Mouse (Mus musculus): ENCODE data around the gene Ccdc188.
"Not testable (repeated sequence)": the region's sequence is repeated elsewhere in the genome, so short reads cannot be mapped to it uniquely, and the experiment has no call there.

The Ccdc188 gene

DNA sequence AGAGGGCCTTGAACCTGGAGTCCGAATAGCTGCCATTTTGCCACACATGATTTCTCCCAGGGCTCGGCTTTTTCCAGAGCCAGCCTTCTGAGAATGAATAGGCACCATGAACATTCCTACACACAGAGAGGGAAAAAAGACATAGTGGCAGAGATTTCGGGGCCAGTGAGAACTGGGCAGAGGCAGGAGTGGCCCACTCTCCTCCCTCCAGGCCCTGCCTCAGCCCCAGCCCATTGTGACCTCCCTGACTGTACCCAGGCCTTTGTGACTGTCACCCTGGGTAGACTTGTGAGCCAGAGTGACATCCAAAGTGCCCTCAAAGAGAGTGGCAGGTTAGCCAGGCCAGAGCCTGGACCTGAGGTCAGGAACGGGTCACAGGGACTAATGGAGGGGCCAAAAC is at the start of gene Ccdc188:
Ccdc188 (plus strand) TSS at position 301 of the 400 bp plus-strand sequence.
- no peak for DNase-seq

DNA sequence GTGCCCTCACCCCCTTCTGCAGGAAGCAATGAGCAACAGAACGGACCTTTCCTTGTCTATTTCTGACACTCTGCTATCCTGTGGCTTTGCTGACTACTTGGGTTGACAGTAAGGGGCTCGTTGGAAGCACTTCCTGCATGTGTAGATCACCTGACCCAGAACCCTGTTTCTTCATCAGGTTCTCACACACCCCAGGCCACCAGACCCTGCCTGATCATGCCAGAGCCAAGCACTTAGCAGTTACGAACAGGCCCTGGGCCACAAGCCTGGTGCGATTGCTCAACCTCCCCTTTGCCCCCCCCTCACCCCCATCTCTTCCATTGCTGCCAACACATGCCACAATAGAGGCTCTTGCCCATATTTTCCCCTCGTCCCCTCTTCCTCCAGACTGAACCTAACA is 48.5 kb upstream of the Ccdc188 start:
- DNase-seq = no peak

DNA sequence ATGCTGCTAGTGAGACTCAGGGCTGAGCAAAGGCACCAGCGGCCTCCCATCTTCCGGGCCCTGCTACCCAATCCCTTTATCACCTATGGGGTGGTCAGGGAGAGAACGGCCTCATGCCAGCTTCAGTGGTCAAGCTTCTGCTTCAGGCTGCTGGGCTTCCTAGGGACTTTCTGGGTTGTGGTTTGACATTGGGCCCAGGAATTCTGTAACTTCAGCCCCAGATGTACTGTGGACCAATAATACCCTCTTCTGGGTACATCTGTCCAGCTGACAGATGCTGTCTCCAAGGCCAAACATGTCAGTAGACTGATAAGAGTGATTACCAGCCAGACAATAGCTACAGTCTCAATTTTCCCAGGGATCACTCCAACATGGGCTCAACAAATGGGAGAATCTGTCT is 47.9 kb upstream of the Ccdc188 start:
- DNase-seq = no peak

DNA sequence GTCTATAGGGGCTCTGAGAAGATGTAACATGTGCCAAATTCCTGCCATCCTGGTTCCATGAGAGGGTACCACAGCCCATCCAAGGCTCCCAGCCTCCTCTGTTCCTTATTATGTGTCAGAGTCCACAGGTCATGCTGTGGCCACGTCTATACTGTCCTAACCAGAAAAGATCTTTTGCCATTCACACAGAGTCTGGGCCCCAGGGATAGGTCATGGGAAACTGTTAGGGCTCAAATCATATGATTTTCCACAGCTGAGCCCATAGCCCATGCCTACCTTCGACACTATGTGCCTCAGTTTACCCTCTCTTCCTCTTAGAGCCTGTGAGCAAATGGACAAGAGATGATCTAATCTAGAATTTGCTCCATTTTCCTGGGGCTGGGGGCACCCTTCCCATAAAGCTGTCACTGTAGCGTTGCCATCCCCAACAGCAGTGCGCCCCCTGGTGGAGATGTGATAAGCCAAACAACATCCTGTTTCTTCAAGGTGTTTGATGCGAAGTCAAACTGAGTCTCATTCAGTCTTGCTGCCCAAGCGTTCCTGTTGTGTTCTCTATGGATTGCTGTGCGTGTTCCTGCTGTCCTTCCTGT is 45.3 kb upstream of the Ccdc188 start:
- DNase-seq = peak; percentile 83

DNA sequence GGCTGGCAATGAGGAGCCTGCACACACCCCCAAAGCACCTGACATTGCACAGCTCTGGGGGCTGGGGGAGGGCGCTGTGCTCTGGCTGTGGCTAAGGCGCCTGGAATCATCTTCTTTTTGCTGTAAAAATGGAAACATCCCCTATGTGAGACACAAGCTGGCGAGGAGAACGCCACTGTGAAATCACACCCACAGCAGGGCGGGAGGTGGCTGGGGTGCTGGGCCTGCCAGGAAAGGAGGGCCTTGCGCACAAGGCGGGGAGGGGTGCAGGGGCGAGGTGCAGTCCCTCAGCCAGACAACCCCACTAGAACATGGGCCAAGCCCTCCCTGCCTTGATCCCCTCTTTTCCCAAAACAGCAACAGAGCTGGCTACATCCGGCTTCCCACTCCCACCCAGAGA is 44.4 kb upstream of the Ccdc188 start:
- peak; percentile 90 for DNase-seq

DNA sequence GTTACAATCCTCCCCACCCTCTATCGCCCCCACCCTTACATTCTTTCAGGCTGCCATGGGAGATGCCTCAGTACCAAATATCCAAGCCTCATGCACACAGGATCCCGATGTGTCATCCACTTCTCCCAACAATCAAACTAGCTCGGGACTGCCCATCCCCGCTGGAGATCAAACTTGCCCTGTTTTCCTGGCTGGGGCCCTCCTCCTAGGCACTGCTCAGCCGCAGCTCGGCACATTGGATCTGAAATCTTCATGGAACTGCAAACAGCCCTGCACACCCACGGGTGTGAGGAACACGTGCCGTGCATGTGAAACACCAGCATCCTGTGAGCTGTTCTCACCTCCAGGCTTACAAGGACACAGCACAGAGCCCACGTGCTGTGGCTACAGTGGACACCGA is 43.9 kb upstream of the Ccdc188 start:
- peak; percentile 82 for DNase-seq

DNA sequence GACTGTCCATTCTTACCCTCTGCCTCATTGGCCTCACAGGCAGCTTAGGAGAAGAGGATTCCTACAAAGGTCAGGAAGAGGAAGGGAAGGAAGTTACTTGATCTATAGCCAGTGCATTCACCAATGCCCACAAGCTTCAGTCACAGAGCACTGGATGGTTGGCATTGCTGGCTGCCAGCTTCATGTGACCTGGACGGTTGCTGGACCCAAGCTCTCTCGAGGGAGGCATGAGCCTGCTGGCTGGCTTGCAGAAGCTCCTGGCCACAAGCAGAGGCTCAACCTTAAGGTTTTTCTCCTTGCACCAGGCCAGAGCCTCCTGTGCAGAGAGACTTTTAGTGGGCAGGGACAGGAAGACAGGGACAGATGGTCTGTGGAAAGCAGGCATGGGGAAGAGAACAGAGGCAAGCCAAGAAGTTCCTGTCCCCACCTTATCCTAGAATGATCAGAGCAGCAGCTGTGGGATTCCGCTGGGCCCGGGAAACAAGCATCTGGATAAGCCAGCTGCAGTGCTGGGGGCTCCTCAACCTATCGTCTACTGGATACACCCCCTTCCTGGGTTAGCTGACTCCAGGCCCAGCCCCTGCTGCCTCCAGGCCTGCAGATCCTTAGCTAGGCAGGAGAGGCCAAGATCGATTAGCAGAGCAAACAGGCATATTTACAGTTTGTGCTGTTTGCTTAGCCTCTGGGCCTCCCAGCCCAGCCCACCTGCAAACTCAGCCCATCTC is 41.7 kb upstream of the Ccdc188 start:
- DNase-seq = peak; percentile 46

DNA sequence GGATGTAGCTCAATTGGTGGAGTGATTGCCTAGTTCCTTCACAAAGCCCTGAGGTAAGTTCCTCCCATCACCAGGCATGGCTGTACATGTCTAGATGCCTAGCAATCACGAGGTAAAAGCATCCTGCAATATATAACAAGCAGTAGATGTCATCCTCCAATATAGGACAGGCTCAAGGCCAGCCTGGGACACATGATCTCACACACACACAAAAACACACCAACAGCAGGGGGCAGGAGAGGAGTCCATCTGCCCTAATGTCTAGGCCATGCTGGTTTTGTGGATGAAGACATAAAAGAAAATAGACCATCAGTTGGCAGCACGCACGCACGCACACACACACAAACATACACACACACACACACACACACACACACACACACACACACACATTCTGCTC is 40.9 kb upstream of the Ccdc188 start:
- no peak for DNase-seq

DNA sequence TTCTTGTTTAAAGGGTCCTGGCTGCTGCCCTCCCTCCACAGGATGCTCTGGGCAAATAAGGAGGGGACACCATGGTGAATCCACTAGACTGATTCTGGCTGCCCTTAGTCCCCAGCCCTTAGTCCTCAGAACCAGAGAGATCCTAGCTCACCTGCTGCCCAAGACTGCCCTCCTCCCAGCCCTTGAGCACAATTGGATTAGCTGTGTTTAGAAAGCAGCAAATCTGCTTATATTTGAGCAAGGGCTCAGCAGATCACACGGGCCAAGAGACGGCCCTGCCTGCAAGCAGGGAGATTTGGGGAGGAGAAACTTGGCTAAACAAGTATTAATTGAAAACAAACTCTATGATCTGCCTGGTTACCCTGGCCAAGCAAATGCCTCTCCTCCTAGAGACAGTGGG is 38.1 kb upstream of the Ccdc188 start:
- no peak for DNase-seq

DNA sequence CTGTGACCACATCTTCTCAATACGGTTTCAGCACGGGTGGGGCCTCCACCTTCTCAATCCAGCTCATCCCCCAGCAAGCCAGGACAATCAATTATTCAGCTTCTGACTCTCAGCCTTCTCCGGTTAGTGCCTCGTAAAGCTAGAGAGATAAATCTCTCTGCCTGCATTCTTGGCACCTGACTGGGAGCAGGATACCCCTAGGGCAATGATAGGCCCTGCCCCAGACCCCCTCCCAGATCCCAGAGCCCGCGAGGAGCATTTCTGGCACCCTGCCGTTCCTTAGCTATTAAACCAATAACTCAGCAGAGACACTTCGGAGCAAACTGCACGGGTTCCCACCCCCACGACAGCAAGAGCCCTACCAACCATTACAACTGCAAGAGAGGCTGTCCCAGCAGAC is 36.3 kb upstream of the Ccdc188 start:
- DNase-seq = no peak

DNA sequence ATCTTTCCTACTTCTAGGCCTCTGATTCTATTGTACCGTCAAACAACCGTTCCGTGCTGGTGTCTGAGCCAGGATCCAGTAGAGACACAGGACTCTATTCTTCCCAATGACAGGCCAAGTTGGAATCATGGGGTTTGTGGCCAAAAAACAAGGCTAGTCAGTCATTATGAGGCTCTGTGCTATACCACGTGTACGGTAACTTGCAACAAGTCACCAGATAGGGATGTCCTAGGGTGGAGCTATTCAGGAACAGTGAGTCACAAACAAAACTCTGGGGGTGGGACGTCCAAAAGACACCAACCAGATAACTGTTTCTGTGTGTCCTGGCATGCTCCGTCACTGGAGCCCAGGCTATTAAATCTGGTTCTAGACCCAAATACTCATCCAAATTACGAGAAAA is 34.9 kb upstream of the Ccdc188 start:
- no peak for DNase-seq

DNA sequence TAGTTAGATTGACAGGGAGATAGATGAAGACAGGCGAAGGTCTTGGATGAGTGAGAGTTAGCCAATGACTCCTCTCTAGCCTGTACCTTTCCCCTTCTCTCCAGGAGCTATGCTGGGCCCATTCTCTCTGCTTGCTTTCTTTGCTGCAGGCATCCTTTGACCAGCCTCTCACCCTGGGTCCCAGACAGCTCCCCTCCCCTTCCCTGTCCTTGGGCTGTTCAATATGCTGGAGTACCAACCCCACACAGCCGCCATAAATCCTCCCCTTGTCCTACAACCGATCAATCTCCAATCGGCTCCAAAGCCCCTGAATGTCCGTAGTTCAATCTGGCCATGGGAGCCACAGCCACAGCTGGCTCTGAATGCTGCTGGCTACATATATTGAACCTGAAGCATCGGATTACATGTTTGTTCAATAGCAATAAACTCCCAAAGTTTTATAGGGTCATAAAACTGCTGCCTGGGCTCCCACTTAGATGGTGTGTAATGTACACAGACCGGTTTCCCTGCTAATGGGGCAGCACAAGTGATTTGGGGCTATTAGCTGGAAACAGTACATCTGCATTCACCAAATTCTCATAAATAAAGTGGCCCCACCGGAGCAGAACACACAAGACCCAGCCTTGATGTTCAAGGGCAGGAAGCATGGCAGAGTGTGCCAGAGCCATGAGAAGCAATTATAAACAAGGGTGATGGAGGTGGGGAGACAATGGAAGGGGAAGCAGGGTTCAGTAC is 31.8 kb upstream of the Ccdc188 start:
- no peak for DNase-seq

DNA sequence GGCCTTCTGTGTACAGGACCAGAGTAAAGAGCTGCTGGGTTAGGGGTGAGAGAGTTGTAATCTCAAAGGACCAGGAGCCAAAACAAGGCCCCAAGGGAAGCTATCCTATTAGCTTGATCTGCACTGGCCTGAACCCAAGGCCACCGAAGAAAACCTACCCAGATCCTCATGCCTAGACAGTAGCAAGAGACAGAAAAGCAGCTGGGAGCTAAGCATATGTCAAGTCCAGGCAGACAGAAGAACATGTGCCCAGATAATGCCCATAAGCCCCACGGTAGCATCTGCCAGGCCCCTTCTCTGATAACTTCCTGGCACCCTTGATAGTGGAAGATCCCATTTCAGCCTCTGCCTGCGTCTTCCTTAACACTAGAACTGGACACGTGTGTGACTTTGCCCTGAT is 30.9 kb upstream of the Ccdc188 start:
- DNase-seq = no peak

DNA sequence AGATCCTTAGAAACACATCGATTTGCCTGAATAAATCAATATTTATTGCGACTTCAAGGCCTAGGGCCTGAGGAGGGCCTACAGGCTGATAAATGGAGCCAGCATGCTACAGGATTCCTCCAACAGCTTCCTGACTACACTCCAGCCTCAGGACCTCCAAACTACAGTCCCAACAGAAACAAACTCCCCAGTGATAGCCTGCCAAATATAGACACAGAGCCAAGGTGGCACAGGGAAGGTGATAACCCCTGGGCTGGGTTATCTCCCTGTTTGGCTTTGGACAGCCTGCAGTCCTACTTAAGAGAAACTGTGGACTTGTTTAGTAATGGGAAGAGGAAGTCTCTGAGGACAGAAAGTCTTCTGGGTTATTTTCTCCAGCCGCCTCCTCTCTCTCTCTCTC is 30.5 kb upstream of the Ccdc188 start:
- DNase-seq = no peak

DNA sequence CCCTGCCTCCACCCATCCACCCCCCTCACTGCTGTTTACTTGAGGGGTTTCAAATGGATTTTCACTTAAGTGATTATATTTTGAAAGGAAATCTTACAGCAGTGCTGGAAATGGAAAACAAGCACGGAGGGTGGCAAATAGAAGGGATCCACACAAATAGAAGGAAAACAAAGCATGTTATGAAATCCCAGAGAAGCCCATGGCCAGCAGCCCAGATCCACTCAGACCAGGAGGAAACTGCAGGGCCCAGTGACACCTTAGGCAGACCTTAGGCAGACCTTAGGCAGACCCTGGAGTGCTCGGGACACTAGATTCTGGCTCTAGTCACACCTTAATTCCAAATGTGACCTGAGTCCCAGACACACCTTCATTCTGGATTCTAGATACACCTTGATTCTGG is 26.7 kb upstream of the Ccdc188 start:
- no peak for DNase-seq

DNA sequence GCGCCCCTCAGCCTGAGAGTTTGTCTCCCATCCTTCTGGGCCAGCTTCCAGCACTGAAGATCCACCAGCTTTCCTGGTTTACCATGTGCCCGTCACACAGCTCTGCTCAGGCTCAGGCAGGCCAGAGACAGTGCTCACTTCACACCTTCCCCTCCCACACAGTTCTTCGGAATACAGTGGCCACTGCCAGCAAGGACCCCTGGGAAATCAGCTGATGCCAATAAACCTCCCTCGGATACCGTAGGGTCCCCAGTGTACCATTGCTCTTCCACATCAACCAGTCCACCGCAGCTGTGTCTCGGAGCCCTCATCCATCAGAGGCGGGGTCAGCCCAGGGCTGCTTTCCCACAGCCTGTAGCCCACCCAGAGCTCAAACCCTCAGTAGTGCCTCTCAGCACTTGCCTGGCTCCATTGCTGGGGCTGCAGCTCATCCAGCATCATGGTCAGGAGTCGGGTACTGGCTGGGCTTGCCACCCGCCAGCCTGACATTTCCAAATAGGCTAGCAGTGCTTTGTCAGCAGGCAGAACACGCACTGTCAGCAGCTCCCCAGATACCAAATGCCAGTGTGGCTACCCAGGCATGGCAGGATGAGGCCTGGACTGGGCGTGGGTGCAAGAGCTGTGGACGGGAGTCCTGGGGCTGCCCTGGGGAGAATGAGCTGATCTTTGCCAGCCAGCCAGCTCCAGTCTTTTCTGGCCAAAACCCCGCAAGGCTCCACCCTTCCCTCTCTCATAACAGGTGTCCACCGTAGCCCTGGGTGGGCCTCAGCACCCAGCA is 23.3 kb upstream of the Ccdc188 start:
- peak; percentile 57 for DNase-seq

DNA sequence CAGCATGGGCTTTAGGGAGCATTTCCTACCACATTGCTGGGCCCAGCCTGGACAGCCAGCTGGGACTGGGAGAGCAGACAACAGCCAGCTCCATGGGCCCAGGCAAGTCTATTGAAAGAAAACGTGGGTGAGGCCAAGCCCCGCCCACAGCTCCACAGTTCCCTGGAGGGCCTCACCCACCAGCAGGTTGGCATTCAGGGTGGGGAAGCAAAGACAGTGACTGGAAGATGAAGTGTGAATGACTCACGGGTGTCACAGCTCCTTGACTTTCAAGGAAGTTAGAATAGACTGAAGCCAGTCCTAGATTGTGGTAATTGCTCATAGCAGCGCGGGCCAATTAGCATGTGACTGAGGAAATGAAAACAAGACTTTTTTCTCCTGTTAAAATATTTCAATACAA is 22.6 kb upstream of the Ccdc188 start:
- peak; percentile 92 for DNase-seq

DNA sequence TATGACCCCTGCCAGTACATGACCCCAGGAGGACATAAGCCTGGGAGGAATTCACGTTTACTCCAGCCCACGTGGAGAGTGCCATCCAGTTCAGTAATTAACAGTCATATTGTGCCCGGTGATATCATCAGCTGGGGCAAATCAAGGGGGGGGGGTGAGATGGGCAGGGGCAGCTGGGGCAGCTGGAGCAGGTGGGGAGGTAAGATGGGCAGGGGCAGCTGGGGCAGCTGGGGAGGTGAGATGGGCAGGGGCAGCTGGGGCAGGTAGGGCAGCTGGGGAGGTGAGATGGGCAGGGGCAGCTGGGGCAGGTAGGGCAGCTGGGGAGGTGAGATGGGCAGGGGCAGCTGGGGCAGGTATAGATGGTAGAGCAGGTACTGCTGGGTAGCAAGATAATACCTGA is 22.1 kb upstream of the Ccdc188 start:
- DNase-seq = not testable (repeated sequence)

DNA sequence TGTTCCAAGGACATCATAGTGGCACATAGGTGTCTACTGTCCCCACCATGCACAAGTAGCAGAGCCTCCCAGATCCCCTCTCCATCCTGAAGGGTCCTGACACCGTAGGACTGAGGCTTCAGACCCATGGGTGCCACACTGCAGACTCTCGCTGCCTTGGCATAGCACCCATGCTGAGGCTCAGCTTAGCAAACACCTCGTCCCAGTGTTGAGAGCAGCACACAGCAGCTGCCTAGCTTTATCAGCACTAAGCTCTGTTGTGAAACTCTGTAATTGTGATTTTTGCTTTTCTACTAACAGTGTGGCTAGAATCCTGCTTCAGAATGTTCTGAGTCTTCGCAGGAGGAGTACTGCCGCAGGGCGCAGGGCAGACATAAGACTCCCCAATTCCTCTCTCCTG is 19.8 kb upstream of the Ccdc188 start:
- no peak for DNase-seq

DNA sequence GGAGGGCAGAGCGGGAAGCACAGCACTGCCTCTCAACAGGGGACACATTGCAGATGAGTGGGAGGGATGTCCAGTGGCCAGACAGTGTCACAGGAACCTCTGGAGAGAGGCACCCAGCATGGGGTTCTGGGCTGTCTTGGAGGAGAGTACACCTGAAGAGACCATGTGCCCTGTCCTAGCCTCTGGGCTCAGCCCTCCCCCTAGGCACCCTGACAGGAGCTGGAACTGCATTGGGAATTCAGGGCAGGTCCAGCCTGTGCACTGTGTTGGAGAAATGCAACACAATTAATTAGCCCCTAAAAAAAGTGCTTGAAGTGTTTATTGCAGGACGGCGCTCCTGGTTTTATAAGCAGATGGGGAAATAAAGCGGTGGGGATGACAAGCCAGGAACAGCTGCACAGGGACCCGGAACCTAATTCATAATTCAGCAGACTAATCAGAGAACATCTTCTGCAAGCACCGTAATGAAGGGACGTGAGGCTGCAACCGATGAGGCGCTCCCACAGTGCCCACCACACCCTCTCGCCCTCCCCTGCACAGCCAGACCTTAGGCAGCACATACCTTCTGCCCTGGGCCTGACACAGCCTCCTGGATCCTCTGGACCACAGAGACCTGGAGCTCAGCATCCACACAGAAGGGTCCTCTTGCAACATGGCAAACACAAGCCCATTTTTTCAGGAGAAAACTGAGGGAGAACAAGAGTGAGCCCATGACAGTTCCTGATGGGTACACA is 19.1 kb upstream of the Ccdc188 start:
- DNase-seq = no peak

DNA sequence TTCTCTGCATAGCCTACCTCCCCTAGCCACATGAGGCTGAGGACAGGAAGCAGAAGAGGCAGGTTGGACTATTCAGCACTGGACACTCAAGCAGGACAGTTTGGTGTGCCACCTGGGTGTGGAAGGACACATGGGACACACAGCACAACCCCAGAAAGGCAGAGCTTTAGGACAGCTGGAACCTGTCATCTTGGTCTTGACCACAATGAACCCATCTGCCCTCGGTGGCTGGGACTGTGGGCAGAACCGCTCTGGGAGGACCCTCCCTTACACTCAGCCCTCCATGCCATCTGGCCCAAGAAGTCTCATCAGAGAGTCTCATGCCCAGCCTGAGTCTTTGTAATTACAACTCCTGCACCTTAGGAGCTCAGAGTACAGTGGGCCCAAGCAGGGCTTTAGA is 17.6 kb upstream of the Ccdc188 start:
- no peak for DNase-seq

DNA sequence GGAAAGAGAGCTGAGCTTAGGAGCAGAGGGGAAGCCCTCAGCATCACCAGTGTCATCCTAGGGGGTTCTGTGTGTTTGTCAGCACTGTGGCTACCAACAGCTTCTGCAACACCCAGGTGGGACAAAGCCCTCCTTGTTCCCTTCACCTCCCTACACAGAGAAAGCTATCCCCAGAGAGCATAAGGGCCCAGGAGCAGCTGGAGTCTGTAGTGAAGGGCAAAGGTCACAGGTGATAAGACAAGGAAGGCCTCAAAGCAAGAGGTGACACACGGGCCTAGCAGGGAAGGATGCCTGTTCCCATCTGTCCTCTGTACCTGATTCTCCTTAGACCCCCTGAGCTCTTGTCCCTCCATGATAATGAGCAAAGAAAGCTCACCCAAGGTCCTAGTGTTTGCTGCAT is 16.1 kb upstream of the Ccdc188 start:
- DNase-seq = no peak

DNA sequence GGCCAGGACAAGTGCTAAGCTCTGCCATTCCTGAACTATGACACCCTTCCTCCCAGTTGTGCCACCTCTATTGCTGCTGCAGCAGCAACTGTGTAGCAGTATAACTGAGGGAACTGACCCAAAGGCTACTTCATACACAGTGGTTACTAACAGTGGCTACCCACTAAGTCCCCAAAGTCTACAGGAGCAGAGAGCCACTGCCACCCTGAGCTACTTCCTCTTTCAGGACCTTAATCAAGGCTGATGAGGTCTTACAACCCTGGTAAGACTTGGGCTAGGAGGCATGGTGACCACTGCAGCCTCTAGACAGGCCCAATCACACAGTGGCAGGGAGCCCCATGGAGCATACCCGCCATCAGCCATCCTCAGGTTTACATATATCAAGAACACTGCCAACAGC is 15.6 kb upstream of the Ccdc188 start:
- DNase-seq = no peak

Measured in right cerebral cortex, adult 18-20 months (tissue).